Mouse (Mus musculus): Measurements from ENCODE around the gene Agap2. TPM values are rescaled to one million over a fixed set of nuclear protein-coding genes. Genes with fewer than 3 reads are reported as not detected.

Agap2 gene
- polyA plus RNA-seq, 1 experiment from 2014 or later: 1.2 TPM

DNA sequence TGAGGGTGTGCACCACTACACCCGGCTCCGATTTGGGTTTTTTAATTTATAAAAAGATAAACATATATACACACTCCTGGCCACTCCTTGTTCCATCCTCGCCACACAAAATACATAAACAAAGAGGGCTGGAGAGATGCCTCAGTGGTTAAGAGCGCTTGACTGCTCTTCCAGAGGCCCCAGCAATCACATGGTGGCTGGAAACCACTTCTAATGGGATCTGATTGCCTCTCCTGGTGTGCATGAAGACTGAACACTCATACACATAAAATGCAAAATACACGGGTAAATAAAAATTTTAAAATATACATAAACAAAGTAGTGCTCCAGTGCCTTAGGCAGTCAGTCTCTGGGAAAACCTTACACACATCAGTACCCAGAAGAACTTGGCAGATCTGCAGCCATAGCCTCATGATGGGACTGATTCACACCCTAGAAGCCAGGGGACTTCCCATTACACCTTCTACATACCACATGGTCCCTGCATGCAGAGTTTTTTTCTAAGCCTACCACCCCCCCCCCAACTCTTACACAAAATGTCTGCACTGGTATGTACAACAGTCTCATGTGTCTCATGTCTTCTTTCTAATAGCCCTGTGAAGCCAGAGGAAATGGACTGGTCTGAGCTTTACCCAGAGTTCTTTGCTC lies 32.5 kb upstream of the Agap2 start:
- Histone ChIP-seq H3K27me3 (ENCODE audit: control insufficient read depth, insufficient read depth, low read length) (peaks cover 2% of the 10 kb centered on the region; the same call in 1 of the 2 replicates), H3K4me2 (replicated peaks; ENCODE audit: low read depth, low read length) (peak overlapping the region; percentile 90), H3K4me3 (ENCODE audit: low read depth, low read length) (peak overlapping the region; percentile 80), H3K4me1 (replicated peaks; ENCODE audit: control insufficient read depth, insufficient read depth, low read length) (peaks cover 3% of the 10 kb centered on the region; the same call in 1 of the 2 replicates), H3K9ac (ENCODE audit: low read depth, low read length) (peak overlapping the region; percentile 67; the same call in 1 of the 2 replicates), H3K9me3 (ENCODE audit: control insufficient read depth, low read length) (no peaks in the 10 kb centered on the region), H3K27ac (ENCODE audit: low read depth, low read length) (no peak overlapping the region), H3K36me3 (ENCODE audit: control insufficient read depth, insufficient read depth, low read length) (no peaks in the 10 kb centered on the region)
- DNase-seq (ENCODE audit: low spot score): no peak
- 21% methylated on average over 5 of the region's 5 CpGs for WGBS
- no peak for ATAC-seq (ENCODE audit: low FRiP score)

DNA sequence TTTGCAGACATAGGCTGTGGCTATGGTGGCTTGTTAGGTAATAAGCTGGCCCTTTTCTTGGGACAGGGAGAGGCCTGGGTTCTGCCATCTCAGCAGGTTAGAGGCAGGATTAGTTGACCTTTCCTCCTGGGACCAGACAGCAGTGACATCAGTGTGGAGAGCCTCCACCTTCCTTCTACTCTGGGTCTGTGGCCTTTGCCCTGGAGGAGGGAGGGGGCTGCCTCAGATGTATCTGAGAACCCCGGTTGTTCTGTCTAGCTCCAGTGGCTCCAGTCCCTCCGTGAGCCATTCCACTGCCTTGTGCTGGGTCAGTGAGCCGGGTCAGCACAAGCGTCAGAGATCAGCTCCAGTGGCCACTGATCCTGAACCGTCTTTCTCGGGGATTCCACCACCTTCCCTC lies 31.9 kb upstream of the Agap2 start:
- DNase-seq (ENCODE audit: low spot score) (no peak), ATAC-seq (ENCODE audit: low FRiP score) (no peak)
- Histone ChIP-seq H3K4me2 (replicated peaks; ENCODE audit: low read depth, low read length) (no peak overlapping the region), H3K36me3 (ENCODE audit: control insufficient read depth, insufficient read depth, low read length) (no peaks in the 10 kb centered on the region), H3K4me1 (replicated peaks; ENCODE audit: control insufficient read depth, insufficient read depth, low read length) (peaks cover 3% of the 10 kb centered on the region; the same call in 1 of the 2 replicates), H3K9ac (ENCODE audit: low read depth, low read length) (no peak overlapping the region), H3K27me3 (ENCODE audit: control insufficient read depth, insufficient read depth, low read length) (peaks cover 8% of the 10 kb centered on the region), H3K9me3 (ENCODE audit: control insufficient read depth, low read length) (no peaks in the 10 kb centered on the region), H3K27ac (ENCODE audit: low read depth, low read length) (no peak overlapping the region), H3K4me3 (ENCODE audit: low read depth, low read length) (no peak overlapping the region)
- 79% methylated on average over 6 of the region's 6 CpGs for WGBS

DNA sequence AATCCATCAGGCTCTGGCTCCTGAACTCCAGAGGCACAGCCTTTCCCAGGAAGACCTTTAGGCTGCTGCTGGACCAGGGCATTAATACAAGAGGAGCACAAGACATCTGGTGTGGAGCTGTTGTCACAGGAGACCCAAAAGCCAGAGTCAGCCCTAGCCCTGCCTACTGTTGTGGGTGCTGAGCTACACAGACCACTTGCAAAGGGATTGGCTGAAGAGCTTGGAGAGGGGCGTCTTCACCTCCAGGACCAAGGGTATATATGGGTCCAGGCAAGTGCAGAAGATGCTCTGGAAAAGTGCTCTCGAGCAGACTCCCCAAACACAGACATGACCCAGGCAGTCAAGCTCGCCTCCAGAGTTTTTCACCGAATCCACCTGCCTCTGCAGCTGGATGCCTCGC lies 27.1 kb upstream of the Agap2 start, which contains the start of gene Cyp27b1:
Gene Cyp27b1 (plus strand): TSS at position 297 of the 400 bp plus-strand sequence.
- Histone ChIP-seq H3K9ac (ENCODE audit: low read depth, low read length) (no peak within 1 kb of the TSS), H3K27ac (ENCODE audit: low read depth, low read length) (no peak within 1 kb of the TSS), H3K27me3 (ENCODE audit: control insufficient read depth, insufficient read depth, low read length) (peaks cover 41% of the 10 kb centered on the region), H3K4me3 (ENCODE audit: low read depth, low read length) (no peak within 1 kb of the TSS), H3K9me3 (ENCODE audit: control insufficient read depth, low read length) (no peaks in the 10 kb centered on the region), H3K4me1 (replicated peaks; ENCODE audit: control insufficient read depth, insufficient read depth, low read length) (no peaks in the 10 kb centered on the region), H3K36me3 (ENCODE audit: control insufficient read depth, insufficient read depth, low read length) (no peaks in the 10 kb centered on the region), H3K4me2 (replicated peaks; ENCODE audit: low read depth, low read length) (no peak within 1 kb of the TSS)
- 29% methylated on average over 5 of the region's 5 CpGs for WGBS
- DNase-seq (ENCODE audit: low spot score) (no peak), ATAC-seq (ENCODE audit: low FRiP score) (no peak)

DNA sequence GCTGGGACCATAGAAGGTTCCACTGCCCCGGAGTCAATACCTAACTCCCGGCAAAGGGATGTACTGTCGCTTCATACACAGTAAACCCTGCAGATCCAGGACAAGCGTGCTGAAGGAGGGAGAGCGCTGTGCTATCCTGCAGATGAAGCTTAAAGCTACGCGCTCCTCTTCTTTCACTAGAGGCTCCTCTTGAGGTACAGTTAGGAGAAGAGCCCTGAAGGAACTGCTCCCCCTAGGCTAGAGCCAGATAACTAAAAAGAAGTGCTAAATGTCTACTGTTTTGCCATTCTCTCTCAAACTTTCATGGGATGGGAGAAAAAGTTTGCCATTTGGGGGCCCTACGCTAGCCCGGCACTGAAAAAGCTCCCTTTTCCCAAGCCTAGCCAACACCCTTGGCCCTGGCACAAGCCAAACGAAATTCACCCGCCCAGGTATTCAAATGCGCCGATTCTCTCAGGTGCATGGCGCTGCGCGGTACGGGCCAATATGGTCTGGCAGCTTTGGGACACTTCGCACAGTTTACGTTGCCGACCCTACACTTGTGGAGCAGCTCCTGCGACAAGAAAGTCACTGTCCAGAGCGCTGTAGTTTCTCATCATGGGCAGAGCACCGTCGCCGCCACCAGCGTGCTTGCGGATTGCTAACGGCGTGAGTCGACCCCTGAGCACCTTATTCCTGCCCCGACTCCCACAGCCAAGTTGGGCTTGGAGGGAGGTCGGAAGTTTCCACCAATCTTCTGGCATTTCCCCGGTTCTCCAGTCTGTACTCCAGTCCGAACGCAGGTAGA lies 26.3 kb upstream of the Agap2 start:
- Histone ChIP-seq H3K9me3 (ENCODE audit: control insufficient read depth, low read length) (no peaks in the 10 kb centered on the region), H3K27me3 (ENCODE audit: control insufficient read depth, insufficient read depth, low read length) (peaks cover 41% of the 10 kb centered on the region), H3K4me1 (replicated peaks; ENCODE audit: control insufficient read depth, insufficient read depth, low read length) (no peaks in the 10 kb centered on the region), H3K4me2 (replicated peaks; ENCODE audit: low read depth, low read length) (no peak overlapping the region), H3K27ac (ENCODE audit: low read depth, low read length) (no peak overlapping the region), H3K4me3 (ENCODE audit: low read depth, low read length) (no peak overlapping the region), H3K36me3 (ENCODE audit: control insufficient read depth, insufficient read depth, low read length) (no peaks in the 10 kb centered on the region), H3K9ac (ENCODE audit: low read depth, low read length) (no peak overlapping the region)
- ATAC-seq (ENCODE audit: low FRiP score) (no peak), DNase-seq (ENCODE audit: low spot score) (peak; percentile 34)
- WGBS: 4% methylated on average over 35 of the region's 35 CpGs

DNA sequence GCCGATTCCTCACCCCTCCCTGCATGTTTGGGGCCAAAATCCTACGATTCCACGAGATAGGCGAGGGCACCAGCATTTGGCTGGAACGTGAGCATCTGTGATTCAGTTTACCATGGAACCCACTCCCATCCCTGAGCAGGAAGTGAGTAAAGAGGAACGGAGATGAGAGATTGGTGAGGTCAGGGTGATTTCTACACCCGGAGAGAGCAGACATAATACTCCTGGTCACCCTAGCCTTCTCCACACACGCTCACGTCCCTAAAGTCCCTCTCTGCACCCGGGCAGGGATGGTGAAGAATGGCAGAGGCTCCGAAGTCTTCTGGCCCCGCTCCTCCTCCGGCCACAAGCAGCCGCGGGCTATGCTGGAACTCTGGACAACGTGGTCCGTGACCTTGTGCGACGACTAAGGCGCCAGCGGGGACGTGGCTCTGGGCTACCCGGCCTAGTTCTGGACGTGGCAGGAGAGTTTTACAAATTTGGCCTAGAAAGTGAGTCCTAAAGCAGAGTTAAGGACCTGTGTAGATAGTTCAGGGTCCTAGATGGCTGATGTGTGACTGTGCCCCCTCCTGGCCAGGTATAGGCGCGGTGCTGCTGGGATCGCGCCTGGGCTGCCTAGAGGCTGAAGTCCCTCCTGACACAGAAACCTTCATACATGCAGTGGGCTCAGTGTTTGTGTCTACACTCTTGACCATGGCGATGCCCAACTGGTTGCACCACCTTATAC lies 25.5 kb upstream of the Agap2 start:
- Histone ChIP-seq H3K4me1 (replicated peaks; ENCODE audit: control insufficient read depth, insufficient read depth, low read length) (no peaks in the 10 kb centered on the region), H3K4me2 (replicated peaks; ENCODE audit: low read depth, low read length) (no peak overlapping the region)

DNA sequence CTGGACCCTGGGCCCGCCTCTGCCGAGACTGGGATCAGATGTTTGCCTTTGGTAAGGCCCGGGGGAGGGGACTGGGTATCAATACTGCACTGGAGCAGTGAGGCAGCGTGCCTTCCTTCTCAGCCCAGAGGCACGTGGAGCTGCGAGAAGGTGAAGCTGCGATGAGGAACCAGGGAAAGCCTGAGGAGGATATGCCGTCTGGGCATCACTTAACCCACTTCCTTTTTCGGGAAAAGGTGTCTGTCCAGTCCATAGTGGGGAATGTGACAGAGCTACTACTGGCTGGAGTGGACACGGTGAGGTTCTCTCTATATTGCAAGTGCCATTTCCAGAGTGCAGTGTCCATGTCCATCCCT lies 25.0 kb upstream of the Agap2 start:
- WGBS: 20% methylated on average over 10 of the region's 10 CpGs
- H3K4me3 ChIP-seq (ENCODE audit: low read depth, low read length): no peak overlapping the region
- no peak overlapping the region for H3K4me2 ChIP-seq (replicated peaks; ENCODE audit: low read depth, low read length)
- H3K27me3 ChIP-seq (ENCODE audit: control insufficient read depth, insufficient read depth, low read length): peaks cover 41% of the 10 kb centered on the region
- no peaks in the 10 kb centered on the region for H3K9me3 ChIP-seq (ENCODE audit: control insufficient read depth, low read length)
- H3K27ac ChIP-seq (ENCODE audit: low read depth, low read length): no peak overlapping the region
- ATAC-seq (ENCODE audit: low FRiP score) (no peak), DNase-seq (ENCODE audit: low spot score) (no peak)
- no peak overlapping the region for H3K9ac ChIP-seq (ENCODE audit: low read depth, low read length)
- H3K36me3 ChIP-seq (ENCODE audit: control insufficient read depth, insufficient read depth, low read length): no peaks in the 10 kb centered on the region
- no peaks in the 10 kb centered on the region for H3K4me1 ChIP-seq (replicated peaks; ENCODE audit: control insufficient read depth, insufficient read depth, low read length)

More for the DNA sequence above, 25.5 kb upstream of the Agap2 start:
- 3% methylated on average over 29 of the region's 29 CpGs for WGBS
- Histone ChIP-seq H3K4me3 (ENCODE audit: low read depth, low read length) (no peak overlapping the region; the same call in 1 of the 2 replicates), H3K27me3 (ENCODE audit: control insufficient read depth, insufficient read depth, low read length) (peaks cover 41% of the 10 kb centered on the region), H3K27ac (ENCODE audit: low read depth, low read length) (no peak overlapping the region), H3K36me3 (ENCODE audit: control insufficient read depth, insufficient read depth, low read length) (no peaks in the 10 kb centered on the region), H3K9ac (ENCODE audit: low read depth, low read length) (no peak overlapping the region; the same call in 1 of the 2 replicates), H3K9me3 (ENCODE audit: control insufficient read depth, low read length) (no peaks in the 10 kb centered on the region)
- DNase-seq (ENCODE audit: low spot score): peak; percentile 39
- no peak for ATAC-seq (ENCODE audit: low FRiP score)

DNA sequence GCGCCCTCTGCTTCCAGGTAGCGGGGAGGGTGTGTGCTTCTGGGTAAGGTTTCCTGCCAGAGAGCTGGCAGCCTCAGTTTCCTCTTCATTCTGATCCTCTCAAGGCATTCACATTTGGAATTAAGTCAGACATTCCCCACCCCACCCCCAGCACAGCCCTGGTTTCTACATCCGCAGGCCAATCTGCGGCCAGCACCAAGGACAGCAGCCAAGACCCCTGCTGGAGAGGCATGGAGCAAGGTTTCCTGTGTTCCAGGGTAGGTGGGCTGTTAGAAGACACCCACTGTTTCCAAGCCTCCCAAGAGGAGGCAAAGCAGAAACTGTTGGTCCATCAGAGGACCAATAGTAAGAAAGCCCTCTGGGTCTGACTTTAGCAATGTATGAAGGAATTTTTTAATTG lies 20.4 kb upstream of the Agap2 start:
- Histone ChIP-seq H3K9me3 (ENCODE audit: control insufficient read depth, low read length) (no peaks in the 10 kb centered on the region), H3K27me3 (ENCODE audit: control insufficient read depth, insufficient read depth, low read length) (peaks cover 18% of the 10 kb centered on the region), H3K36me3 (ENCODE audit: control insufficient read depth, insufficient read depth, low read length) (peaks cover 7% of the 10 kb centered on the region), H3K4me1 (replicated peaks; ENCODE audit: control insufficient read depth, insufficient read depth, low read length) (peaks cover 5% of the 10 kb centered on the region; the same call in 1 of the 2 replicates), H3K4me2 (replicated peaks; ENCODE audit: low read depth, low read length) (no peak overlapping the region), H3K27ac (ENCODE audit: low read depth, low read length) (no peak overlapping the region), H3K4me3 (ENCODE audit: low read depth, low read length) (no peak overlapping the region), H3K9ac (ENCODE audit: low read depth, low read length) (no peak overlapping the region)
- WGBS: 77% methylated on average over 4 of the region's 4 CpGs
- DNase-seq (ENCODE audit: low spot score) (peak; percentile 32), ATAC-seq (ENCODE audit: low FRiP score) (no peak)

DNA sequence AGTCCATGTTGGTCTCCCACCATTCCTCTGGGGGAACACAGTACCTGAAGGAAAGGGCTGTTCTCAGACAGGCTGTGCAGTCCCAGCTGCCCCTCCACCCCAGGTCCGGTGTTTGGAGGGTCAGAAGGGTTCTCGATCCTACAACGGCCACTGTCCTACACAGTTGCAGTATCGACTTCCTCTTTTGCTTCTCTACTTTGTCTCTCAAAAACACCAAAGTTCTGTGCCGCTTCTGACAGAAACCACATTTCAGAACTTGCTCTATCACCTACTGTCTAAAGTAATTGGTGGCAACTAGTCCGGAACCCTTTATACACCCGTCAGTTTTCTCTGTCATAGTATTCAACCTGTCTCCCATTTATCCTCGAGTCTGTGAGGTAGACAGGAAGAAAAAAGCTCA lies 19.7 kb upstream of the Agap2 start:
- WGBS: 87% methylated on average over 8 of the region's 8 CpGs
- DNase-seq (ENCODE audit: low spot score) (no peak), ATAC-seq (ENCODE audit: low FRiP score) (no peak)
- peaks cover 11% of the 10 kb centered on the region for H3K27me3 ChIP-seq (ENCODE audit: control insufficient read depth, insufficient read depth, low read length)
- no peak overlapping the region for H3K4me2 ChIP-seq (replicated peaks; ENCODE audit: low read depth, low read length)
- no peak overlapping the region for H3K9ac ChIP-seq (ENCODE audit: low read depth, low read length)
- H3K4me3 ChIP-seq (ENCODE audit: low read depth, low read length): no peak overlapping the region
- H3K4me1 ChIP-seq (replicated peaks; ENCODE audit: control insufficient read depth, insufficient read depth, low read length): peaks cover 5% of the 10 kb centered on the region; the same call in 1 of the 2 replicates
- H3K36me3 ChIP-seq (ENCODE audit: control insufficient read depth, insufficient read depth, low read length): peaks cover 7% of the 10 kb centered on the region
- H3K9me3 ChIP-seq (ENCODE audit: control insufficient read depth, low read length): no peaks in the 10 kb centered on the region
- H3K27ac ChIP-seq (ENCODE audit: low read depth, low read length): no peak overlapping the region

Data from hindbrain, embryonic 11.5 days (tissue).